Mouse (Mus musculus): ENCODE data around the gene Lmo1.

- TF ChIP-seq CTCF (IDR thresholded peaks at IDR 0.05; ENCODE audit: extremely low read depth, insufficient read depth, insufficient read length, insufficient replicate concordance), result no peak
- TF ChIP-seq POLR2A (IDR thresholded peaks at IDR 0.05; ENCODE audit: low read depth, low read length), result no peak
Observed at GRCm38 (mm10) chr7:109196399-109197082, 21.5 kb upstream of the Lmo1 start.
